Mouse (Mus musculus): Measurements from ENCODE around the gene Thap4.

Thap4 gene

DNA sequence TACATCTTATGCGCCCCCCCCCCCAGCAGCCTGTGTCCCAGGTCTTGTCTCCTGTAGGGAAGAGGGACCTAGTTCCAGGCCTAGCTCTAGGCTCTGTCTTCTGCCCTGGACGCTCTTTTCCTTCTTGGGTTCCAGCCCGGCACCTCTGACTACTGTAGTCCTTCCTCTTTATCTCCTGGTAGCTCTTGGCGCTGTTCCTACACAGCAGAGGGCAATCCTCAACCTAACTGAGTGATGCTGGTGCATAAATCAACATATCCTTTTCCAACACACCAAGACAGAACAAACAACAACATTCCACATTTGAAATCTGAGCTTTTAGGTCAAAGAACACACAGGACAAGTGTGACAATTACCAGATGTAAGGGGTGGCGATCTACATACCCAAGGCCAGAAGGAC, 8.5 kb downstream of the Thap4 start:
- DNase-seq (ENCODE audit: extremely low spot score, low spot score) = no peak

DNA sequence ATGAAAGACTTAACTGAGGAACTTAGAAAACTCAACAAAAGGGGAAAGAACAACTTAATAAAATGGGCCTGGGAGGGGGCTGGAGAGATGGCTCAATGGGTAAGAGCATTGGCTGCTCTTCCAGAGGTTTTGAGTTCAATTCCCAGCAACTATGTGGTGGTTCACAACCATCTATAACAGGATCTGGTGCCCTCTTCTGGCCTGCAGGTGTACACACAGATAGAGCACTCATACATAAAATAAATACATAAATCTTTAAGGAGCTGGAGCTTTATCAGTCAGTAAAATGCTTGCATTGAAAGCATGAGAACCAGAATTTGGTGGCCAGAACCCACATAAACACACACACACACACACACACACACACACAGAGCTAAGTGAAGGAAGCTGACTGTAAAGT, 11.8 kb downstream of the Thap4 start:
- no peak for DNase-seq (ENCODE audit: extremely low spot score, low spot score)

DNA sequence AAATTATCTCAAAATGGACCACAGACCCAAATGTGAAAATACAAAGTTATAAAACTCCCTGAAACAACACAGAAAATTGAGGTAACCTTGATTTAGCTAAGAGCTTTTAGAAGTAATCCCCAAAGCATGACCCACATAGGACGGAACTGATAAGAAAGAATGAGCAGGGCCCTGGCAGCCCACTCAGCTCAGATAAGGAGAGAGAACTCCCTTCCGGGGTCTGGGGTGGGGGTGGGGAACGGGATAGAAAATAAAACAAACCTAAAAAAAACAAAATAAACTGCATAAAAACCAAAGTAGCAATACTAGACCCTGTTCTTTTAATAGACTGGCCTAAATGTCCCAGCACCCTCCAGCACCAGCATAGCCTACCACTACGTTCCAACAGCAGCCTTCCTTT, 12.7 kb downstream of the Thap4 start:
- DNase-seq (ENCODE audit: extremely low spot score, low spot score) = no peak

DNA sequence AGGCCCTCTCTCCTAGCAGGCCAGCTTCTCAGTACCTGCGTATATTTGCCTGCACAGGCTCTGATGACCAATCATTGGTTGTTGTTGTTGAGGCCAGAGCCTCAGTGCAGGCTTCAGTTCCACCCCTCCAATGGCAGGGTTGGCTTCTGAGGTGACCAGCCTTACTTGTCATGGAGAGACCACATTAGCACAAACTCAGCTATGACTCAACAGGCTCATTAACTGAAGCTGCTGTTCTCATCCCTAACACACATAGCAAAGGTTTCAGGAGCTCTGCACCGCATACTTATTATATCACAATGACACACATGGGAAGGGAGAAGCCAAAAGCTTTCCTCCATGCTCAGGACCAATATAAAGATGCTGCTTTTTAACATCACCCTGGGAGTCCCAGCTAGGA, 14.0 kb downstream of the Thap4 start:
- DNase-seq (ENCODE audit: extremely low spot score, low spot score) = no peak

DNA sequence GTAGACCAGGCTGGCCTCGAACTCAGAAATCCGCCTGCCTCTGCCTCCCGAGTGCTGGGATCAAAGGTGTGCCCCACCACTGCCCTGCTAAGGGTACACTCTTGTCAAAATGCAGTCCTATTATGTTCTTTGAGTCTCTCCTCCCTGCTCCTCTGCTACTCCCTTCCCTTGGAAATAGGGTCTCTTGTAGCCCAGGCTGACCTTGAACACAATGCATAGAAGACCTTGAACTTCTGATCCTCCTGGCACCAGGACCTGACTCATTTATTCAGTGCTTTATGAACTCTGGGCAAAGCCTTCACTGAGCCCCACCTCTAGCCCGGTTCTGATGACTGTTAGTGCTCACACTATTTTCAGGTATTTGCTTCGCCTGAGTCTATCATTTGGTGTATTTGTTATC, 17.0 kb downstream of the Thap4 start:
- no peak for DNase-seq (ENCODE audit: extremely low spot score, low spot score)

DNA sequence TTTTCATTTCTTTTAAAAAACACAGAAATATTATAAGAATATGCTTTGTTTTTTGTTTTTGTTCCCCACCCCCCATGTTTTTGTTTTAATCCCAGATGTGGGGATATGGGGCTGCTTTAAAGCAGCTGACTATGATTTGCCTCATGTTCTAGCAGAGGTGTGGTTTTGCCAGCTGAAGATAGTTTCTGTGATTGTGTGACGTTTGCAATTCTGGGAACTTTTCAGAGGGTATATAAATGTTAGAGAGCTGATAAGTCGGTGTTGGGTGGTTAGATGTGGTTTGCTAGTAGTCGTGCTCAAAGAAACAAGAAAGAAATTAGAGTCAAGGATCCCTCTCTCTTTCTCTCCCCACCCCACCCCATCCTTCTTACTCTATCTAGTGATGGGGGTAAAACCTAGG, 18.8 kb downstream of the Thap4 start:
- DNase-seq (ENCODE audit: extremely low spot score, low spot score) = no peak

DNA sequence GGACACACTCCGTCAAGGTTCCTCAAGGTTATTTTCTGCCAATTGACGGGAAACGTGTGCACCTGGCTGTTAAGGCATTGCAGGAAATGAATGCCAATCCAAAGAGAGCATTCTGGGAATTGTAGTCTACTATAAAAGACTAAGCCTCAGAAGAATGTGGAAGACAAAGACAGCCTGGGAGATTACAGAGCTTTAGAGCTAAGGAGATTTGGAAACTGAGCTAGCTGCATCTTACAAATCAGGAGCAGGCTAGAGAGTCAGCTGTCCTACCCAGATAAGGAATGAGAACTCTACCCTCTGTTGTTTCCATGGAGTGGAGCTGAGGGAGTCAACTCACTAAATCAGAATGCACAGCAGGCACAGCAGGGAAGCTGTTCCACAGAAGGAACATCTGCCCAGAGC, 22.8 kb downstream of the Thap4 start:
- DNase-seq (ENCODE audit: extremely low spot score, low spot score) = no peak

DNA sequence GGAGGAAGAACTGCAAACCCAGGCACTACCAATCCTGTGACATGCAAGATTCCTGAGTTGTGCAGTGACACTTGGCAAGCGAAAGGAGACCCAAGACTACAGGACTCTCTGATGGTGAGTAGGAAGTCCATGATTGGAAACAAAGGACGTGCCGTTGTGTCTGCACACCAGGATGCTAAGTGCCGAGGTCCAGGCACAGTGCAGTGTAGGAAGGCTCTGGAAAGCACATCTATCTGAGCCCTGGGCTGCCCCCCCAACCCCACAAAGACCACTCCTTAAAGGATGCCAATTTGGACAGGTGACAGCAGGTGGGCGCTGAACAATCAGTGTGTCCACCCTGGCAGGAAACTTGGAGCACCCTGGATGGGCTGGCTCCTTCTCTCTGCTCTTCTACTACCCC, 23.6 kb downstream of the Thap4 start:
- DNase-seq (ENCODE audit: extremely low spot score, low spot score) = no peak

DNA sequence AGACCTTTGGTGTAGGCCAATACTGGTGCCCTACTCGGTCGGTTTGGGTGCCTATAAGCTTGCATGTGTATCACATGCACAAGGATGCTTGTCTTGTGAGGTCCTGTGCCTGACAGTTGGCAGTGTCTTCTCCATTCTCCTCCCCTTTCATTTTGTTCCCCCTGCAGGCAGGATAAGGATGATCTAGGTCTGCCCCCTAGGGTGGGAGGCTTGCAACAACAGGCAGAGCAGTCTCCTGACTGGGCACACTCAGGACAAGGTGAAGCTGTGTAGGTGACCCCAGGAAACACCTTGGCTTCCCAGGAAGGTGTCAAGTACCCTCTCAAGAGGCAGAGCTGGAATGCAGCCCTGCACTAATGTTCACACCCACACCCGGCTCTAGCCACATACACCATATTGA, 27.7 kb downstream of the Thap4 start:
- DNase-seq (ENCODE audit: extremely low spot score, low spot score) = peak; percentile 38

DNA sequence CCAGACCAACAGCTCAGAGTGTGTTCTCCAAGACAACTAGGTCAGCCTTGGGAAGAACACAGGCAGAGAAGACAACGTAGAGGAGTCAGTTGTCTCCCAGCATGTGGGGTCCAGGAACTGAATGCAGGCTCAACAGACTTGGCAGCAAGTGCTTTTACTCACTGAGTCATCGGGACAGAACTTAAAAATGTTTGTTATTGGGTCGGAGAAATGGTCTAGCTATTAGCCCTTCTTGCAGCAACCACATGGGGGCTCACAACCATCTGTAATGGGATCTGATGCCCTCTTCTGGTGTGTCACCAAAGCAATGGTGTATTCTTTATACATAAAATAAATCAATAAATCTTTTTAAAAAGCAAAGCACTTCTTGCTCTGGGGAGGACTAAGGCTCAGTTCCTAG, 28.5 kb downstream of the Thap4 start:
- no peak for DNase-seq (ENCODE audit: extremely low spot score, low spot score)

DNA sequence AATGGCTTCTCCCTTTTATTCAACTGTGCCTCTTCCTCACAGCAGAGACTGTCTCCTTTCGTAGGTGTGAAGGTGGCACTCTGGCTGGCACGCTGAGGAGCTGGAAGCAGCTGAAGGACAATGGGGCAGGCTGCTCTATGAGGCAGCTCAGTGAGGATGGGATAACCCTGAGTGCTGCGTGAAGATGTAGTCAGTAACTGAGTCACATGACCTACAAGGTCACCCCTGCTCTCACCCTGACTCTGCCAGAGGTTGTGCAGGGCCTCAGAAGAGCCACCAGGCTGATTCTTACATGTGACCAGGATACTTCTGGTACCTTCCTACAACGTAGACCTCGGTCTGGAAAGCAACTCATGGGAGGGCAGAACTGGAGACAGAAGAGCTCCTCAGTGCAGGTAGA, 29.0 kb downstream of the Thap4 start:
- DNase-seq (ENCODE audit: extremely low spot score, low spot score) = no peak

DNA sequence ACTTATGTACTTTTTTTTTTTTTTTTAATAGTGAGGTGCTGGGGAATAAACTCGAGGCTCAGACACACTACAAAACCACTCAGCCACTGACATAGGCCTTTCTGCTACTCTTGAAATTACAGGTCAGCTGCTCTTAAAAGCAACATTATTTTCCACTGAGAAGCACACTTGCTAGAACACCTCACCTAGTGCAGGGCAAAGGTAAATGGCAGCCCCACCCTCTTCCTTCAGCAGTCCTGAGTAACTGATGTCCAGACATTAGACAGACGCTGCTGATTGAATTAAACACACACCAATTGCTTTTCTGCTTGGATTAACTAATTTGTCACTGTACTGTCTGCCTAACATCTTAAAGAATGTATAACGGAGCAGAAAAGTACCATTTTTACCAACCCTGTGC, 30.0 kb downstream of the Thap4 start:
- DNase-seq (ENCODE audit: extremely low spot score, low spot score) = no peak

DNA sequence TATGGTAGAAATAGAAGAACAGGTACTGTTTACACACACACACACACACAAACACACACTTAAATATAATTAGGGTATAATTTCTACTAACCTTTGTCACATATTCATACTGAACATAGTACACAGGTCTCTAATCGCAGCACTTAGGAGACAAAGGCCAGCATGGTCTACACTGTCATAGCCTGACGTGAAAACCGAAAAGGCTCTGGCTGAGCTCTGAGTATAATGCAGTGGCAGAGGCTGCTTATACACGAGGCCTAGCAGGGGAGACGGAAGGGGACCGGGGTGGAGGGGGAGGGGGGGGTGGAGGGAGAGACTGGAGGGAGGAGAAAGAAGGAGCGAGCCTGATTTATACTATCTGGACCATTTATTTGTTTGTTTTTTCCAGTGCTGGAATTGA, 33.1 kb downstream of the Thap4 start:
- no peak for DNase-seq (ENCODE audit: extremely low spot score, low spot score)

DNA sequence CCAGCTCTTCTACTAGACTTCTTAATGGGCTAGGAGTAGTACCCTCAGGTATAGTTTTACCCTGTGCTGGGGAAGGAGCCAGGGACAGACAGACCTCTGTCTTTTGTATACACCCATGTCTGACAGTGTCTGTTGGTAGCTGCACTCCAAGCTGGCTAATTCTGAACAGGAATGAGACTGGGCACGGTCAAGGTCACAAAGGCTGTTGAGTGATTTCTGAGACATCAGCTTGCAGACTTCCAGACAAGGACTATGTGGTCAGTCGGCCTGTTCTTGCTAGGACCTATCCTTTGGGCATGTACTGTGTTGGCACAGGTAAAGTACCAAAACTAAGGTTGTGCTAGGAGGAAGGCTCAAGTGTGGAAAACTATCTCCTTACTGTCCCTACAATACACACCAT, 38.5 kb downstream of the Thap4 start:
- DNase-seq (ENCODE audit: extremely low spot score, low spot score) = no peak

DNA sequence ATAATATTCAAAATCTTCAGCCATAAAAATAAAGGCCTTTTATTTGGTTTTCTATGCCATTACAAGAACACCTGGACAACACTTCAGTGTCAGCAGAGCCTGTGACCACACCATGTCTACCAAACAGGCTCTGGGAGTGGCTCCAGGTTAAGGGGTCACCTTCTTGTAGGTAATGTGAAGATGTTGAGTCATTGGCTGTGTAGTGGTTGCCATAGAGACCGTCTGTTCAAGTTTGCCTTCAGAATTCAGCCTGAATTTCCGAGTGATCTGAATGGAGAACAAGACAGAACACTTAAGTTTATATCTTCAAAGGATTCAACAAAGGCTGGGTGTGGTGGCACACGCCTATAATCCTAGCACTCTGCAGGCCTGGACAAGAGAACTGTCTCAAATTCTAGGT, 49.3 kb downstream of the Thap4 start:
- no peak for DNase-seq (ENCODE audit: extremely low spot score, low spot score)

DNA sequence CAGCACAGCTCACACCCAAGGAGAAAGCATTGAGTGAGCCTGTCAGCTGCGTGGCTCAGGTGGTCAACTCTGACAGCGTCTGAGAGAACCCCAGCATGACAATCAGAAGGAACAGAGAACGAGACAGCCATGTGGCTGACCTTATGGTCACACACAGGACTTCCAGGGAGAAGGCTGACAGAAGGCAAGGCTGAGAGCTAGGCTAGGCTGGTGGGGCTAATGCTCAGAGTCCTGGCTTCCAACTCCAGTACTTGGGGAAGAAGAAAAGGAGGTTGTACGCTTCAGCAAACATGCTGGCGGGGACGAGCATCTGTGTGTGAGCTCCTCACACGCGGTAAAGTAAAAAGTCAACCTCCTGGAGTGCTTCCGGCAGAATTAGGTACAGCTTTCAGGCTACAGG, 50.3 kb downstream of the Thap4 start:
- DNase-seq (ENCODE audit: extremely low spot score, low spot score) = no peak

DNA sequence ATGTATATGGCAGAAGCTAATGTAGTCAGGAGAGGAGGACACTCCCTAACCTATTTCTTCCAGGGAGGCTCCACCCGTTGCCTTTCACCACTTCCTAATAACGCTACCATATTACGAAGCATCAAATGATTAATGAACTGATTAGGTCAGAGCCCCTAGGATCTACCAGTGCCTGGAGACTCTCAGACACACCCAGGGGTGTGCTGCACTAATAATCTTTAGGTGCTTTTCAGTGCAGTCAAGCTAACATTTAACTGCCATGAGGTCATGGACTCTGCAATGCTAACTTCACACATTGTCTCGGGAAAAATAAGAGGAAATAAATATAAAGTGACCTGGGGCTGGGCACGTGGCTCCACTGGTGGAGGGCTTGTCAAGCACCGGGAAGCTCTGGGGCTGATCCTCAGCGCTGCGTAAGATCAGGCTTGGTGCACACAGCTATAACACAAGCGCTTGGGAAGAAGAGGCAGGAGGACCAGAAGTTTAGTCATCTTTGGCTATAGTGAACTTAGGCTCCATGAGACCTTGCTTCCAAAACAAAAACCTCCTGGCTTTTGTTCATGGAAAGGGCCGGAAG, 51.1 kb downstream of the Thap4 start:
- no peak for DNase-seq (ENCODE audit: extremely low spot score, low spot score)

DNA sequence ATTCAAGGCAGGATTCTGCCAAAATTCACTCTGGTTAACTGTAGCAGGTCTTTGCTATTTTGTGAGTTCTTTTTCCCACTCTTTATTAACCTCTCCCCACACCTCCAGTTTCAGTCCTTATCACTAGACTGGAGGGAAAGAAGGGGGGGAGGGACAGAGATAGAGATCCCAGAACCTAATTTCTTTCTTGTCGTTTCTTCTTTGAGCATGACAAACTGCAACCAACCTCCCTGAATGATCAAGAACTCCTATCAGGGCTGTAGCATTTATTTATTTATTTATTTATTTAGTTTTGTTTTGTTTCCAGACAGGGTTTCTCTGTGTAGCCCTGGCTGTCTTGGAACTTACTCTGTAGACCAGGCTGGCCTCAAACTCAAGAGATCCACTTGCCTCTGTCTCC, 52.6 kb downstream of the Thap4 start:
- DNase-seq (ENCODE audit: extremely low spot score, low spot score) = no peak

DNA sequence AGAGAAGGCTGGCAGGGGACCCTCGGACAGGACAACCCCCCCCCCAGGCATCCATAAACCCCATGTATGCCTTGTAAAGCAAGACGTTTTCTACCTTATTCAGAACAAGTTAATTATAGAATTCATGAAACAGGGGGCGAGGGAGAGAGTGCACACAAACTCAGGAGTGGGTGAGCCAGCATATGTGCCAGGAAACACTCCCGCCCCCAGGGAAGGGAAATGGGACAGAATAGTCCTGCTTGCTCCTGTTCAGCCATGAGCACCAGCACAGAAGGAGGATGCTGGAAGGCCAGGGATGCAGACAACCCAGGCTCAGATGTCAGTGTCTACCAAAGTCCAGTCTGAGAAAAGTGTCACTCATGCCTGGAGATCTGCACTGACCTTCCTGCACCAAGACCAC, 55.5 kb downstream of the Thap4 start:
- DNase-seq (ENCODE audit: extremely low spot score, low spot score) = no peak

DNA sequence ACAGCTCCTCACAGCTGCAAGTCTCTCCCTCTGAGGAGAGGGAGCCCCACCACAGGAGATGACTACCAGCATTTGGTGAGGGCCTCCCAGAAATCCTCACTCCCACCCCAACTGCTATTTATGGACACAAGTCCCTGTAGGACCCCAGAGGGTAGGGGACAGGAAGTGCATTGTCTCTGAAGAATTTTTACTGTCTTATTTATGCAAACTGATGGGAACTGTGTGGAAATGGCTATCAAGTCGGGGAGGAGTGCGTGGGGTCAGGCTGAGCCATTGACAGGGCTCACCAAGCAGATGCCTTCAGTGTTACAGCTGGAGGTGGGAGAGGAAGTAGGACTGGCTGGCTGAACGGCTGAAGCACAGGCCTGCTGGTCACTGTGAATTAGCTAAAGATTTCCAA, 57.3 kb downstream of the Thap4 start:
- DNase-seq (ENCODE audit: extremely low spot score, low spot score) = no peak

DNA sequence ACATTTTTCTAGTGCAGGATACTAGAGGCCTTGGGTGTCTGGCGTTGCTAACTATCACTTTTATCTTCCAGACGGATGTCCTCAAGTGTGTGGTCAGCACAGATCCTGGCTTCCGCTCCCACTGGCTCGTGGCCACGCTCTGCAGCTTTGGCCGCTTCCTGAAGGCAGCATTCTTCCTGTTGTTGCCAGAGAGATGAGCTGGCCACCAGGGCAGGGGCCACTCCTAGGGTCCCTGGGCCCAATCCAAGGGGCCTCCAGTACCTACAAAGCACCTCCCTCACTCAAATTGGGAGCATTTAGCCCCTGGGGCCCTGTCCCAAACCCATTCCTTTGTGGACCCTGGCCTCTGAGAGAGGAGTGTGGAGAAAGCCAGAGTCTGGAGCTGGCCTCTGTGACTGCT, 59.7 kb downstream of the Thap4 start:
- DNase-seq (ENCODE audit: extremely low spot score, low spot score) = no peak

DNA sequence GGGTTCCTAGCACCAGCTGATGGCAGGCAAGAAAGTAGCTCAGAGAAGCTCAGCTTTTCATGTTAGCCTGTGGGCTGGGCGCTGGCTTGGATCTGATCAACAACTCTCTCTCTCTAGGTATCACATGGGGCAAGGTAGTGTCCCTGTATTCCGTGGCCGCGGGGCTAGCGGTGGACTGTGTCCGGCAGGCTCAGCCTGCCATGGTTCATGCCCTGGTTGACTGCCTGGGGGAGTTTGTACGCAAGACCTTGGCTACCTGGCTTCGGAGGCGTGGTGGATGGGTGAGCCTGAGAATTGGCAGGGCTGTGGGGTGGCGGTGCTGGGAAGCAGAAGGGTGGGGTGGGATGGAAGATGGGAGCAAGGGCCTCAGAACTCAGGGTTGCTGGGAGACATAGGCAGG, 60.7 kb downstream of the Thap4 start:
- DNase-seq (ENCODE audit: extremely low spot score, low spot score) = no peak

DNA sequence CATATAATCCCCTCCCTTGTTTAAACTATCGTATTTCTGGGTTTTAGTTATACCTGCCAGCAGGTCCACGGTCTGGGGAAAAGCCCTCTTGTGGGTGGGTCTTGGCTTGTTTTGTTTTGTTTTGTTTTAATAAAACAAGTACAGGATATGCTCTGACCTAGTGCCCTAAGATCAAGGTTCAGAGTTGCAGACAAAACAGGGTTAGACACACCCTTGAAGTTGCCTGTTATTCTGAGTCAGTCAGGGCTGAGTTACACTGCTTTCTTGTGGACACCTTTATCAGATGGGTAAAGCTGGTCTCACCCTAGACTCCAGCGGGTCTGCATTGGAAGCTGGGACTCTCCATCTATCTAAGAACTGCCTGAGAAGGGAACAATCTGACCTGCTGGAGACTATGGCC, 61.2 kb downstream of the Thap4 start:
- no peak for DNase-seq (ENCODE audit: extremely low spot score, low spot score)

DNA sequence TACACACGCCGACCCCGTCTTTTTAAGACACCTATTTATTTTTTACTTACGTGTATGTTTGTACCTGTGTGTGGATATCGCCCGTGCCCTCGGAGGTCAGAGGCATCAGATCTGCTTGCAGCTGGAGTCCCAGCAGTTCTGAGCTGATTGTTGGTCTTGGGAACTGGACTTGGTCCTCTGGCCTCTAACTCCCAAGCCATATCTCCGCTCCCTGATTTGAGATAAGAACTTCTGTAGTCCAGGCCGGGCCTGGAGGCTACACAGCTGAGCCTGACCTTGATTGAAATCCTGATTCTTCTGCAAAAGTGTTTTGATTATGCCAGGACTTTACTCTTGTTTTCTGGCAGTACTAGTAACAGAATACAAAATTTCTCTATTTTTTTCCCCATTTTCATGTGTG, 61.9 kb downstream of the Thap4 start:
- no peak for DNase-seq (ENCODE audit: extremely low spot score, low spot score)

Measured in neural tube, embryonic 10.5 days (tissue).